Comparison of ENCODE assay signal across 17 mouse cellular contexts in genomic region chr6:108723236-108723635, GRCm38 (mm10).
"Had no signal": no experiment of that assay in that cellular context is flagged by ENCODE, and none has a peak within 500 bp of the region (broad histone marks: within the 10 kb centered on the region; RNA-seq: fewer than 3 reads in every experiment).

No protein-coding gene starts in this region.

- H3K27ac ChIP-seq: limb, embryonic 12.5 days; limb, embryonic 15.5 days; liver, embryonic 14.5 days; midbrain, embryonic 12.5 days had no signal

- H3K4me3 ChIP-seq: limb, embryonic 12.5 days; limb, embryonic 15.5 days; midbrain, embryonic 12.5 days had no signal

- H3K9ac ChIP-seq: limb, embryonic 12.5 days; limb, embryonic 15.5 days; liver, embryonic 14.5 days; liver, postnatal 0 days; lung, embryonic 14.5 days; midbrain, embryonic 12.5 days had no signal

- H3K36me3 ChIP-seq: limb, embryonic 12.5 days; limb, embryonic 15.5 days; midbrain, embryonic 12.5 days had no signal

- H3K4me1 ChIP-seq: limb, embryonic 15.5 days; midbrain, embryonic 12.5 days had no signal

- H3K9me3 ChIP-seq: limb, embryonic 15.5 days; midbrain, embryonic 12.5 days had no signal

- ATAC-seq: liver, postnatal 0 days; lung, postnatal 0 days; midbrain, embryonic 16.5 days had no signal

- DNase-seq: kidney, adult 11 months; kidney, adult 9 months; kidney, postnatal 10 days; kidney, postnatal 36 days; left cerebral cortex, postnatal 4 days; liver, postnatal 0 days; lung, embryonic 14.5 days; lung, postnatal 36 days; thymus, adult 18-20 months; thymus, postnatal 36 days had no signal

- H3K4me2 ChIP-seq: limb, embryonic 12.5 days; limb, embryonic 15.5 days; liver, embryonic 11.5 days; lung, embryonic 14.5 days; midbrain, embryonic 12.5 days had no signal

- H3K27me3 ChIP-seq: limb, embryonic 12.5 days; limb, embryonic 15.5 days; midbrain, embryonic 12.5 days had no signal
